Mouse (Mus musculus) testis, adult 2 months (tissue): ENCODE data around the gene Rcsd1. TPM values are rescaled to one million over a fixed set of nuclear protein-coding genes. Genes with fewer than 3 reads are reported as not detected.

Experiments
- H3K27ac ChIP-seq: fragments of 200-500 bp; 2 replicates; pipeline ENCODE4 v1.5.1; 2012; ENCODE audit warnings: low read depth, low read length; ENCODE audit not compliant: control insufficient read depth, insufficient read depth
- H3K27me3 ChIP-seq: fragments of 200-500 bp; 2 replicates; pipeline ENCODE4 v1.6.1; 2012; ENCODE audit warnings: mild to moderate bottlenecking, low read length, moderate library complexity; ENCODE audit not compliant: control insufficient read depth, insufficient read depth
- H3K36me3 ChIP-seq: fragments of 200-500 bp; 2 replicates; pipeline ENCODE4 v1.6.1; 2012; ENCODE audit warnings: mild to moderate bottlenecking, low read length; ENCODE audit not compliant: control insufficient read depth, insufficient read depth
- H3K4me1 ChIP-seq: fragments of 200-500 bp; 2 replicates; pipeline ENCODE4 v1.6.1; 2012; ENCODE audit warnings: low read length; ENCODE audit not compliant: control insufficient read depth, insufficient read depth
- H3K4me3 ChIP-seq: fragments of 200-500 bp; 2 replicates; pipeline ENCODE4 v1.5.1; 2012; ENCODE audit warnings: low read depth, mild to moderate bottlenecking, low read length, moderate library complexity, mixed read lengths; ENCODE audit not compliant: control insufficient read depth
- CTCF ChIP-seq: fragments of 200-500 bp; IDR thresholded peaks from 2 replicates; pipeline ENCODE4 v1.5.1; 2012; ENCODE audit warnings: low read depth, mild to moderate bottlenecking, inconsistent platforms, low read length, moderate library complexity; ENCODE audit not compliant: control insufficient read depth, insufficient read depth, insufficient replicate concordance
- POLR2A ChIP-seq: fragments of 200-500 bp; IDR thresholded peaks from 2 replicates; pipeline ENCODE4 v1.6.1; 2012; ENCODE audit warnings: low read depth, mild to moderate bottlenecking, inconsistent platforms, low read length, moderate library complexity; ENCODE audit not compliant: control insufficient read depth
- polyA plus RNA-seq: library from polyadenylated mRNA; depleted of rRNA; stranded (reverse); fragments of >200 nt; gene quantifications from 2 replicates; pipeline ENCODE4 v1.2.3, GENCODE M21; 2012

Gene Rcsd1
- polyA plus RNA-seq, 1 experiment = 0.89 TPM

DNA sequence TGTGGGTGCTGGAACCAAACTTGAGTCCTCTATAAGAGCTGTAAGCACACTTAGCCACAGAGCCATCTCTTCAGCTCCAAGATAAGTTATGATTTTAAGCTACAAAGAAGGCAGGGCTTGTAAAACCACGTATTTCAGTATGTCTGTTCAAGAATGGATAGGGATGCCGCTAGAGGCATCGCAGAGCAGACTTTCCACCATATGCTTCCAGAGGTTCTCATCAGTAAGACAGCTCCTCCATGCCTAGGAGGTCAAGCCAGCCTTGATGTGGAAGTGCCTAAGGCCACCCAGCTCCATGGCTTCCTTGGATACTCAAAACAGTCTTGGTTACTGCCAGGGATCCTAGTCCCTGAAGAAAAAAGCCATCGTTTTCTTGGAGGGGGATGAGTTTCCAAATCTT, 64.5 kb downstream of the Rcsd1 start:
- Histone ChIP-seq H3K27ac (no peak overlapping the region), H3K4me1 (peaks cover 3% of the 10 kb centered on the region), H3K27me3 (no peaks in the 10 kb centered on the region), H3K36me3 (no peaks in the 10 kb centered on the region), H3K4me3 (no peak overlapping the region)
- no peak for TF ChIP-seq CTCF
- no peak for TF ChIP-seq POLR2A

DNA sequence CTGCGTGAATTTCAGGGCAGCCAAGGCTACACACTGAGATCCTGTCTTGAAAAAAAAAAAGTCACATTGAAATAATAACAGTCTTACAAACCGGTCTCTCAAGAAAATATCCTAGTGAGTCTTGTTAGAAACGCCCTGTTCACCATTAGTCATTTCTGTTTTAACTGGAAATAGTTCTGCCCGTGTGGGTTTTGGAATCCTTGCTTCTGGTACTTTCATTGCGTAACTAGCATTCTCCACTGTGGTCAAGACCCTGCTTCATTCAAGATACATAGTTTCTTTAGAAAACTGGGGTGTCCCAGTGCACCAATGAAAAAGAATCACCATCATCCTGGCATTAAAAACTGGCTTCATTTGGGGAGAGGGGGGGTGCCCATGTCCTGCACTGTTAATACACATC, 65.8 kb downstream of the Rcsd1 start:
- H3K36me3 ChIP-seq = no peaks in the 10 kb centered on the region
- TF ChIP-seq POLR2A (no peak), CTCF (no peak)
- H3K27me3 ChIP-seq = no peaks in the 10 kb centered on the region
- peaks cover 3% of the 10 kb centered on the region for H3K4me1 ChIP-seq
- H3K4me3 ChIP-seq = no peak overlapping the region
- no peak overlapping the region for H3K27ac ChIP-seq

DNA sequence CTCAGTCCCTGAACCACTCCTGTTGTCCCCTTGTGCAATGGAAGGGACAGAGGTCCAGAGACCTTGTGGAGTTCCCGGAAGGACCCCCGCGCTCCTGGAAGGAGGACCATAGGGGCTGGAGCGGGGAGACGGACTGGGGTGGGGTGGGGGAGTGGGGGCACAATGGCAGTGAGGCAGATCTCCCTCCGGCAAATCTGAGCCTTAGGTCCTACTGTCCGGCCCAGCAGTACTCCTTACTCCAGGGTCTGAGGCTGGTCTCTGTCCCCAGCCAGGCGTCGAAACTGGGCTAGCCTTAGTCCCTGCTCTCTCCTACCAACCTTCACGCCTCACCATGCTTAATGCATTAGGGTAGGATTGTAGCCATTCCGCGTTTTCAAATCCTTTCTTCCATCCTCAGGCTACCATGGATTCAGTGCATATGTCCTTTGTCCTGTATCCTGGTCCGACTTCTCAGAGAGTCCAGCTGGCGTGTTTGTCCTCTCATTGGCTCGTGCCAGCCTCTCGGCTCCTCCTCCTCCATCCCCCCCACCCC, 66.7 kb downstream of the Rcsd1 start:
- Histone ChIP-seq H3K27ac (peak overlapping the region; percentile 95), H3K4me3 (peak overlapping the region; percentile 99), H3K4me1 (peaks cover 3% of the 10 kb centered on the region), H3K27me3 (no peaks in the 10 kb centered on the region), H3K36me3 (no peaks in the 10 kb centered on the region)
- TF ChIP-seq POLR2A (no peak), CTCF (no peak)

DNA sequence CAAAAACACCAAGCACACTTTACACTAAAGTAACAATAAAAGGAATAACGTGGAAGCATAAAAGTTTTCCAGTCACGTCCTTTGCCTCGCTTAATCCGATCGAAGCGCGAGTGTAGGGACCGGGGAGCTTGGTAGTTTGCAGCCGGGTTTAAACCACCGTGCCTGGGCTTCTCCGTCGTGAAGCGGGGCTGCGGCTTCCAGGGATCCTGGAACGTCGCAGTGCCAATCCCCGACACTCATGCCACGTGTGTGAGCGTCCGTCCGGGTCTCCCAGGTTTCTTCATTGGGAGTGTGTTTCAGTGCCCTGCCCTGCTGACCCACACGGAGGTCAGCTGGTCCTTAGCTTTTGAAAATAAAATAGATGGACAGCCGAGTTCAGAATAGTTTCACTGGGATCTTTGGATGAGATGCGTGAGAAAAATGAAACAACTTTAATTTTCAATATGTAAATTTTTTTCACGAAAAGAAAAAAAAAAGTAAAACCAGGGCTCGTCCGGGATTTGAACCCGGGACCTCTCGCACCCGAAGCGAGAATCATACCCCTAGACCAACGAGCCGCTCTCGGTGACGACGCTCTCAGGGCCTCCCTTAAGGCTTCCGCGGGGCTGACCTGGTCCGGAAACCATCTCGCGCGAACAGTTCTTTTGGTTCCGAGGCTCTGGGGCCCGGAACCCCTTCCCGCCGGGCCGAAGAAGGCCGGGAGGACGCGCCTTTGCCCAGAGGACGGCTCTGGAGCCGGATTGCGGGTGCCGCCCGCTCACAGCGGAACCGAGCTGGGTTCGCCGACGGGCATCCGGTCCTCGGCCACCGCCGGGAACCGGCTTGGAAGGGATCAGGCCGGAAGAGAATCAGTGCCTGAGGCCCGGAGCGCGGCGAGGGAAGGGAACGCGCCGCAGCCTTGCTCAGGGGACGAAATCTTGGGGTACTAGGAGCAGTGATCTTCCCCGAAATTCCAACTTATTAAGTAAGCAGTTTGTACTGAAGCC, 67.5 kb downstream of the Rcsd1 start:
- H3K27me3 ChIP-seq = no peaks in the 10 kb centered on the region
- peak overlapping the region; percentile 99 for H3K4me3 ChIP-seq
- H3K36me3 ChIP-seq = no peaks in the 10 kb centered on the region
- peak; percentile 29; the same call in 1 of the 2 replicates for TF ChIP-seq POLR2A
- no peak for TF ChIP-seq CTCF
- peak overlapping the region; percentile 95 for H3K27ac ChIP-seq
- H3K4me1 ChIP-seq = peaks cover 3% of the 10 kb centered on the region

DNA sequence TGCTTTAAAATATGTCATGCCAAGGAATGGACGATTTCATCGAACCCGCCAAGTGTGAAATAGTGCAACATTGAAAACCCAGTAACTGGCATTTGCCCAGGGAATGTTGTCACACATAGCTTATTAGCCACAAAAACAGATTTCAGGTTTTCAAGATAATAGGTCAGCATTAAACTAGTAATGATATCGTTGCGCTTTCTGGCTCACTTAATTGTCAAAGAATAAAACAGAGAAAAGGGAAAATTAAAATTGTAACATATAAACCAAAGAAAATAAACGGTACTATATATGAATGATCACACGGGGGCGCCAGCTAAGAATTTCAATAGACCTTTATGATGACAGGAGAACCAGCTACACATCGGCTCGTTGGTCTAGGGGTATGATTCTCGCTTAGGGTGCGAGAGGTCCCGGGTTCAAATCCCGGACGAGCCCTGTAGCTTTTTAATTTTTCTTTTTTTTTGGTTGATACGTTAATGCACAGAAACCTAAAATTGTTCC, 68.2 kb downstream of the Rcsd1 start:
- no peaks in the 10 kb centered on the region for H3K27me3 ChIP-seq
- no peaks in the 10 kb centered on the region for H3K36me3 ChIP-seq
- peak overlapping the region; percentile 92; the same call in 1 of the 2 replicates for H3K4me3 ChIP-seq
- TF ChIP-seq POLR2A = no peak
- no peak for TF ChIP-seq CTCF
- peak overlapping the region; percentile 76 for H3K27ac ChIP-seq
- peaks cover 3% of the 10 kb centered on the region for H3K4me1 ChIP-seq

DNA sequence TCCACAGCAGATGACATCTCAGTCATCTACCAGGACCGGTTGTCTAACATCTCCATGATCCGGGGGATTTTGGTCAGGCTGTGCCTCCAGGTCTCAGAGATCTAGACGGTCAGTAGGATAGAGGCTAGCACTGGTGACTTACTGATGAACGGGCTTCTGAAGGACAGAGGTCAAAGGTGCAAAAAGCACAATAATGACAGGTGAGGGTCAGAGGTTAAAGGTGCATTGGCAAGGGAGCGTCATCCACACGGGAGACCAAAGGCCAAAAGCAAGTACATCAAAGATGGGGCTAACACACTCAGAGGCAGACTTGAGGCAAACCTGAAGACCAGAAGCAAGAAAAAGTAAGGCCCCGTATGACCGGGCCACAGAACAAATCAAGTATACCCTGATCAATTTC, 73.3 kb downstream of the Rcsd1 start:
- H3K4me1 ChIP-seq = peaks cover 19% of the 10 kb centered on the region
- no peaks in the 10 kb centered on the region for H3K36me3 ChIP-seq
- no peak overlapping the region for H3K4me3 ChIP-seq
- no peak overlapping the region for H3K27ac ChIP-seq
- H3K27me3 ChIP-seq = no peaks in the 10 kb centered on the region
- TF ChIP-seq POLR2A (no peak), CTCF (no peak)
